In the genomic region with DNA sequence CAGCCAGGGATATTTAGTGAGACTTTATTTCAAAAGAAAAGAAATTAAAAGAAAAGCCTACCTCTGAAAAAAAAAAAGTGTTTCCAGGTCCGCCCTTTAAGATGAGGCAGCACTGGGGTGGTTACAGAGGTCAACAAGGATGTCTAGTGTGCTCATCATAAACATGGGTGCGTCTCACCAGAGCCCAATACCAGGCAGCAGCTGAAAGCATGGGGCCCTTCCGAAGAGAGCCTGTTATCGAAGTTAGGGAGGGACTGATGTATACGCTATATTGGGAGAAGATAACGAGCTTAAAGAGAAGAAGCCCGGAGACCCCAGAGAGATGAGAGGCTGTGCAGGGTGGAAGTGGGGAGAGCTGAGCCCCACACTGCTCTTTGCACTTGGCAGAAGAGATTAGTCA, we compare ENCODE assay signal across 10 mouse cellular contexts. TPM values are rescaled to one million over a fixed set of nuclear protein-coding genes. Genes with fewer than 3 reads are reported as not detected.
DNase-seq lines count a peak whose midpoint lies in the region; ATAC-seq and TF ChIP-seq lines count a peak whose summit lies in the region.
"Had no signal": no experiment of that assay in that cellular context is flagged by ENCODE, and none has a peak within 500 bp of the region (broad histone marks: within the 10 kb centered on the region; RNA-seq: fewer than 3 reads in every experiment).

No protein-coding gene starts in this region.

- no peaks in the 10 kb centered on the region for H3K36me3 ChIP-seq in kidney, embryonic 15.5 days
- H3K36me3 ChIP-seq in MEL (ENCODE audit: control insufficient read depth in 1 of 2, insufficient read depth in 2 of 2, low read length in 2 of 2) = peaks cover 2 to 46% of the 10 kb centered on the region in 2 experiments
- H3K36me3 ChIP-seq in hindbrain, embryonic 16.5 days (ENCODE audit: control insufficient read depth, insufficient read depth, low read length) = no peaks in the 10 kb centered on the region
- no peaks in the 10 kb centered on the region for H3K36me3 ChIP-seq in midbrain, embryonic 15.5 days (replicated peaks)

- H3K4me1 ChIP-seq in kidney, embryonic 15.5 days = peaks cover 50% of the 10 kb centered on the region
- H3K4me1 ChIP-seq in MEL (ENCODE audit: control insufficient read depth in 1 of 2, insufficient read depth in 2 of 2, low read length in 2 of 2) = peaks cover 9 to 26% of the 10 kb centered on the region in 2 experiments
- peaks cover 34% of the 10 kb centered on the region for H3K4me1 ChIP-seq in hindbrain, embryonic 16.5 days (ENCODE audit: control insufficient read depth, insufficient read depth, low read depth, low read length)
- H3K4me1 ChIP-seq in midbrain, embryonic 15.5 days = peaks cover 41% of the 10 kb centered on the region

- H3K27me3 ChIP-seq in kidney, embryonic 15.5 days = no peaks in the 10 kb centered on the region
- no peaks in the 10 kb centered on the region for H3K27me3 ChIP-seq in MEL (ENCODE audit: control insufficient read depth in 1 of 2, insufficient read depth in 2 of 2, low read length in 2 of 2)
- no peaks in the 10 kb centered on the region for H3K27me3 ChIP-seq in hindbrain, embryonic 16.5 days (replicated peaks; ENCODE audit: control insufficient read depth, insufficient read depth, low read length)
- no peaks in the 10 kb centered on the region for H3K27me3 ChIP-seq in midbrain, embryonic 15.5 days (replicated peaks)

- no peak for DNase-seq in kidney, adult 11 months
- DNase-seq in MEL (ENCODE audit: low read depth, low spot score) = peak; percentile 70
- no peak for DNase-seq in cerebellum, postnatal 10 days
- DNase-seq in adrenal gland, postnatal 10 days = no peak
- no peak for DNase-seq in ovary, postnatal 10 days (ENCODE audit: low spot score)

- 0 out of 2 replicates have a peak overlapping the region, but pooled peaks have one; percentile 93 for H3K4me3 ChIP-seq in kidney, embryonic 15.5 days (replicated peaks)
- H3K4me3 ChIP-seq in MEL (ENCODE audit: control insufficient read depth in 1 of 2, insufficient read depth in 1 of 2, low read depth in 2 of 2, low read length in 2 of 2) = peak overlapping the region; percentile 27 to 56
- no peak overlapping the region for H3K4me3 ChIP-seq in hindbrain, embryonic 16.5 days (ENCODE audit: low read length)
- H3K4me3 ChIP-seq in midbrain, embryonic 15.5 days = no peak overlapping the region

- 0 out of 2 replicates have a peak overlapping the region, but pooled peaks have one; percentile 20 for H3K27ac ChIP-seq in kidney, embryonic 15.5 days
- peak overlapping the region; percentile 97 for H3K27ac ChIP-seq in MEL (ENCODE audit: control insufficient read depth, low read depth, low read length)
- H3K27ac ChIP-seq in hindbrain, embryonic 16.5 days (ENCODE audit: low read depth, low read length) = no peak overlapping the region
- H3K27ac ChIP-seq in midbrain, embryonic 15.5 days = no peak overlapping the region

- peak; percentile 39 to 47; a peak in 2 of 4 replicates for TF ChIP-seq EP300 in MEL (IDR thresholded peaks at IDR 0.05; ENCODE audit: low read depth in 1 of 2, low read length in 2 of 2)

- TF ChIP-seq POLR2A in MEL (IDR thresholded peaks at IDR 0.05; ENCODE audit: control insufficient read depth in 1 of 2, insufficient read depth in 1 of 2, low read depth in 1 of 2, low read length in 2 of 2, poor library complexity in 1 of 2) = no peak

- no peak for TF ChIP-seq RAD21 in MEL (IDR thresholded peaks at IDR 0.05; ENCODE audit: low read depth, low read length)

- peaks cover 72% of the 10 kb centered on the region for H3K79me2 ChIP-seq in MEL (ENCODE audit: control insufficient read depth, insufficient read depth, low read length, poor library complexity)

- H3K9ac ChIP-seq in kidney, embryonic 15.5 days = no peak overlapping the region; the same call in 1 of the 2 replicates
- H3K9ac ChIP-seq in MEL (ENCODE audit: control insufficient read depth, low read depth, low read length, poor library complexity, severe bottlenecking) = peak overlapping the region; percentile 59
- no peak overlapping the region for H3K9ac ChIP-seq in hindbrain, embryonic 16.5 days (ENCODE audit: low read depth, low read length)
- no peak overlapping the region for H3K9ac ChIP-seq in midbrain, embryonic 15.5 days

- no peak for TF ChIP-seq CTCF in MEL (IDR thresholded peaks at IDR 0.05 in 2 of 3, conservative IDR thresholded peaks at IDR 0.05 in 1 of 3; ENCODE audit: control insufficient read depth in 1 of 3, insufficient read depth in 1 of 3, low read depth in 2 of 3, low read length in 3 of 3, poor library complexity in 1 of 3, severe bottlenecking in 1 of 3)

- H3K4me2 ChIP-seq in kidney, embryonic 15.5 days = peak overlapping the region; percentile 44
- H3K4me2 ChIP-seq in hindbrain, embryonic 16.5 days (ENCODE audit: low read length) = peak overlapping the region; percentile 22
- peak overlapping the region; percentile 77; the same call in 1 of the 2 replicates for H3K4me2 ChIP-seq in midbrain, embryonic 15.5 days

- 56% methylated on average over 7 of the region's 7 CpGs for WGBS in kidney, embryonic 15.5 days
- 75% methylated on average over 7 of the region's 7 CpGs for WGBS in hindbrain, embryonic 16.5 days
- WGBS in midbrain, embryonic 15.5 days = 59% methylated on average over 7 of the region's 7 CpGs

- no peak for ATAC-seq in kidney, embryonic 15.5 days (replicated peaks; ENCODE audit: low FRiP score)
- no peak for ATAC-seq in hindbrain, embryonic 16.5 days
- ATAC-seq in midbrain, embryonic 15.5 days (replicated peaks) = no peak

- no peaks in the 10 kb centered on the region for H3K9me3 ChIP-seq in kidney, embryonic 15.5 days (replicated peaks)
- H3K9me3 ChIP-seq in MEL (replicated peaks; ENCODE audit: insufficient read depth, low read length) = no peaks in the 10 kb centered on the region
- no peaks in the 10 kb centered on the region for H3K9me3 ChIP-seq in hindbrain, embryonic 16.5 days (ENCODE audit: control insufficient read depth, low read length)
- H3K9me3 ChIP-seq in midbrain, embryonic 15.5 days = no peaks in the 10 kb centered on the region

TF ChIP-seq in MEL, 35 proteins besides CTCF, POLR2A, EP300 and RAD21 (continues in another document):
- peak; percentile 64 for TF ChIP-seq GATA1 (IDR thresholded peaks at IDR 0.05; ENCODE audit: low read depth, low read length)
- peak; percentile 34; the same call in 1 of the 2 replicates for TF ChIP-seq HCFC1 (IDR thresholded peaks at IDR 0.05; ENCODE audit: low read depth, low read length)
- TF ChIP-seq MEF2A (IDR thresholded peaks at IDR 0.05; ENCODE audit: extremely low read depth, insufficient replicate concordance, low read depth, low read length, poor library complexity, severe bottlenecking) = no peak
- TF ChIP-seq MAX (IDR thresholded peaks at IDR 0.05; ENCODE audit: low read length) = no peak
- peak; percentile 90 for TF ChIP-seq SIN3A (IDR thresholded peaks at IDR 0.05; ENCODE audit: low read length)
- no peak for TF ChIP-seq POLR2AphosphoS2 (IDR thresholded peaks at IDR 0.05; ENCODE audit: low read length)
- TF ChIP-seq ZC3H11A (IDR thresholded peaks at IDR 0.05; ENCODE audit: low read depth, low read length) = no peak
- TF ChIP-seq ETS1 (IDR thresholded peaks at IDR 0.05; ENCODE audit: low read depth, low read length) = peak; percentile 81
- peak; percentile 78 for TF ChIP-seq MXI1 (IDR thresholded peaks at IDR 0.05; ENCODE audit: low read depth, low read length)

RNA-seq across cellular contexts. Expression of a gene that starts 3.3 kb away (rescaled TPM):
- 446 and 449 TPM in 2 replicates for polyA plus RNA-seq in kidney, embryonic 15.5 days (2015; fragmentation: Nextera tagmentation; extraction: Ambion mirVana)
- 141 and 166 TPM in 2 replicates for total RNA-seq in MEL (2012; rRNA removed)
- 100 to 1,000 TPM; 108 to 423 TPM for polyA plus RNA-seq in MEL (2012; ENCODE audit: insufficient read depth in 1 of 2, insufficient read length in 2 of 2, low read depth in 1 of 2, low replicate concordance in 2 of 2, missing spikeins in 1 of 2)
- 411 and 415 TPM in 2 replicates for polyA plus RNA-seq in hindbrain, embryonic 16.5 days (2015; fragmentation: Nextera tagmentation; extraction: Ambion mirVana)
- polyA plus RNA-seq in midbrain, embryonic 15.5 days (2015; fragmentation: Nextera tagmentation; extraction: Ambion mirVana) = 396 and 398 TPM in 2 replicates
- 100 to 1,000 TPM; 186 TPM for total RNA-seq in adrenal gland, postnatal 10 days (2021)

RNA-seq across cellular contexts. Expression of a gene that starts 39.2 kb away (rescaled TPM):
- polyA plus RNA-seq in kidney, embryonic 15.5 days (2015; fragmentation: Nextera tagmentation; extraction: Ambion mirVana) = 1.7 and 2.1 TPM in 2 replicates
- 0.16 TPM in 1 of 2 replicates, not detected in the other for total RNA-seq in MEL (2012; rRNA removed)
- polyA plus RNA-seq in MEL (2012; ENCODE audit: insufficient read depth in 1 of 2, insufficient read length in 2 of 2, low read depth in 1 of 2, low replicate concordance in 2 of 2, missing spikeins in 1 of 2) = not detected
- 0.20 TPM in 1 of 2 replicates, not detected in the other for polyA plus RNA-seq in hindbrain, embryonic 16.5 days (2015; fragmentation: Nextera tagmentation; extraction: Ambion mirVana)
- polyA plus RNA-seq in midbrain, embryonic 15.5 days (2015; fragmentation: Nextera tagmentation; extraction: Ambion mirVana) = 0.15 and 0.17 TPM in 2 replicates
- total RNA-seq in adrenal gland, postnatal 10 days (2021) = under 1 TPM in 1 of 2 experiments, not detected in 1; 0.24 TPM
- total RNA-seq: layer of hippocampus, postnatal 25 days had no signal

RNA-seq across cellular contexts. Expression of a gene that starts 44.7 kb away (rescaled TPM):
- polyA plus RNA-seq in kidney, embryonic 15.5 days (2015; fragmentation: Nextera tagmentation; extraction: Ambion mirVana) = not detected in 2 replicates
- total RNA-seq in MEL (2012; rRNA removed) = not detected in 2 replicates
- polyA plus RNA-seq in MEL (2012; ENCODE audit: insufficient read depth in 1 of 2, insufficient read length in 2 of 2, low read depth in 1 of 2, low replicate concordance in 2 of 2, missing spikeins in 1 of 2) = not detected
- polyA plus RNA-seq in hindbrain, embryonic 16.5 days (2015; fragmentation: Nextera tagmentation; extraction: Ambion mirVana) = not detected in 2 replicates
- not detected in 2 replicates for polyA plus RNA-seq in midbrain, embryonic 15.5 days (2015; fragmentation: Nextera tagmentation; extraction: Ambion mirVana)
- total RNA-seq in adrenal gland, postnatal 10 days (2021) = not detected
- total RNA-seq: layer of hippocampus, postnatal 25 days had no signal
- polyA plus RNA-seq: testis, adult 2 months had no signal

RNA-seq across cellular contexts. Expression of a gene that starts 45.4 kb away (rescaled TPM):
- polyA plus RNA-seq in kidney, embryonic 15.5 days (2015; fragmentation: Nextera tagmentation; extraction: Ambion mirVana) = 267 and 283 TPM in 2 replicates
- 107 and 108 TPM in 2 replicates for total RNA-seq in MEL (2012; rRNA removed)
- polyA plus RNA-seq in MEL (2012; ENCODE audit: insufficient read depth in 1 of 2, insufficient read length in 2 of 2, low read depth in 1 of 2, low replicate concordance in 2 of 2, missing spikeins in 1 of 2) = 100 to 1,000 TPM in 1 of 2 experiments, not detected in 1; 169 TPM
- polyA plus RNA-seq in hindbrain, embryonic 16.5 days (2015; fragmentation: Nextera tagmentation; extraction: Ambion mirVana) = 237 and 241 TPM in 2 replicates
- polyA plus RNA-seq in midbrain, embryonic 15.5 days (2015; fragmentation: Nextera tagmentation; extraction: Ambion mirVana) = 217 and 229 TPM in 2 replicates
- 100 to 1,000 TPM; 151 to 159 TPM for total RNA-seq in adrenal gland, postnatal 10 days (2021)

RNA-seq across cellular contexts. Expression of a gene that starts 45.6 kb away (rescaled TPM):
- 138 and 139 TPM in 2 replicates for polyA plus RNA-seq in kidney, embryonic 15.5 days (2015; fragmentation: Nextera tagmentation; extraction: Ambion mirVana)
- 48.2 and 52.5 TPM in 2 replicates for total RNA-seq in MEL (2012; rRNA removed)
- polyA plus RNA-seq in MEL (2012; ENCODE audit: insufficient read depth in 1 of 2, insufficient read length in 2 of 2, low read depth in 1 of 2, low replicate concordance in 2 of 2, missing spikeins in 1 of 2) = 10 to 100 TPM in 1 of 2 experiments, not detected in 1; 64.2 TPM
- polyA plus RNA-seq in hindbrain, embryonic 16.5 days (2015; fragmentation: Nextera tagmentation; extraction: Ambion mirVana) = 166 and 167 TPM in 2 replicates
- polyA plus RNA-seq in midbrain, embryonic 15.5 days (2015; fragmentation: Nextera tagmentation; extraction: Ambion mirVana) = 114 and 117 TPM in 2 replicates
- 100 to 1,000 TPM; 116 to 139 TPM for total RNA-seq in adrenal gland, postnatal 10 days (2021)

Comparison
In these comparisons a context has a peak if more than half of its experiments do, and no peak if none do; other contexts are left out.
1. H3K27ac ChIP-seq: peak in kidney, embryonic 15.5 days (single experiment) and MEL (single experiment); none in hindbrain, embryonic 16.5 days (single experiment) and midbrain, embryonic 15.5 days (single experiment).
2. H3K4me2 ChIP-seq: peak in every context shown above with its lines; median percentile 77 in midbrain, embryonic 15.5 days; 44 in kidney, embryonic 15.5 days; 22 in hindbrain, embryonic 16.5 days.
3. H3K4me3 ChIP-seq: peak in kidney, embryonic 15.5 days (single experiment) and MEL (2 of 2); none in hindbrain, embryonic 16.5 days (single experiment) and midbrain, embryonic 15.5 days (single experiment).